Comparison of ENCODE assay signal across 28 mouse cellular contexts in genomic region chr3:116122696-116123095, GRCm38 (mm10). TPM values are rescaled to one million over a fixed set of nuclear protein-coding genes. Genes with fewer than 3 reads are reported as not detected.
DNase-seq lines count a peak whose midpoint lies in the region; ATAC-seq lines count a peak whose summit lies in the region.
"Had no signal": no experiment of that assay in that cellular context is flagged by ENCODE, and none has a peak within 500 bp of the region (broad histone marks: within the 10 kb centered on the region; RNA-seq: fewer than 3 reads in every experiment).

No protein-coding gene starts in this region.

- no peak overlapping the region for H3K9ac ChIP-seq in heart, embryonic 15.5 days
- H3K9ac ChIP-seq in heart, embryonic 11.5 days (ENCODE audit: low read depth, low read length) = no peak overlapping the region
- no peak overlapping the region for H3K9ac ChIP-seq in liver, embryonic 16.5 days (ENCODE audit: low read depth, low read length)
- H3K9ac ChIP-seq in liver, embryonic 11.5 days (ENCODE audit: low read depth, low read length) = no peak overlapping the region
- H3K9ac ChIP-seq: embryonic facial prominence, embryonic 13.5 days; forebrain, embryonic 12.5 days; heart, embryonic 13.5 days; hindbrain, embryonic 13.5 days; limb, embryonic 13.5 days; midbrain, embryonic 13.5 days had no signal

- 0 out of 2 replicates have a peak overlapping the region, but pooled peaks have one; percentile 24 for H3K27ac ChIP-seq in heart, embryonic 15.5 days
- H3K27ac ChIP-seq in heart, embryonic 11.5 days (ENCODE audit: low read depth, low read length) = no peak overlapping the region
- H3K27ac ChIP-seq in liver, embryonic 16.5 days (ENCODE audit: low read length) = peak overlapping the region; percentile 50
- no peak overlapping the region for H3K27ac ChIP-seq in liver, embryonic 11.5 days (ENCODE audit: low read depth, low read length)
- H3K27ac ChIP-seq: embryonic facial prominence, embryonic 13.5 days; forebrain, embryonic 12.5 days; heart, embryonic 13.5 days; hindbrain, embryonic 13.5 days; kidney, postnatal 0 days; limb, embryonic 13.5 days; midbrain, embryonic 13.5 days had no signal

- H3K4me2 ChIP-seq in heart, embryonic 15.5 days = no peak overlapping the region
- H3K4me2 ChIP-seq in heart, embryonic 11.5 days = no peak overlapping the region
- H3K4me2 ChIP-seq in liver, embryonic 16.5 days (ENCODE audit: low read depth, low read length) = 0 out of 2 replicates have a peak overlapping the region, but pooled peaks have one; percentile 6
- no peak overlapping the region for H3K4me2 ChIP-seq in liver, embryonic 11.5 days
- H3K4me2 ChIP-seq: embryonic facial prominence, embryonic 13.5 days; forebrain, embryonic 12.5 days; heart, embryonic 13.5 days; hindbrain, embryonic 13.5 days; limb, embryonic 13.5 days; midbrain, embryonic 13.5 days had no signal

- 72% methylated on average over 4 of the region's 4 CpGs for WGBS in heart, embryonic 15.5 days
- WGBS in heart, embryonic 11.5 days (ENCODE audit: insufficient replicate concordance) = 80% methylated on average over 4 of the region's 4 CpGs
- WGBS in liver, embryonic 16.5 days (ENCODE audit: insufficient replicate concordance) = 50% methylated on average over 4 of the region's 4 CpGs
- 71% methylated on average over 4 of the region's 4 CpGs for WGBS in liver, embryonic 11.5 days

- no peaks in the 10 kb centered on the region for H3K9me3 ChIP-seq in heart, embryonic 15.5 days (replicated peaks)
- H3K9me3 ChIP-seq in heart, embryonic 11.5 days (replicated peaks; ENCODE audit: control insufficient read depth, low read length) = no peaks in the 10 kb centered on the region
- no peaks in the 10 kb centered on the region for H3K9me3 ChIP-seq in liver, embryonic 16.5 days (replicated peaks; ENCODE audit: control insufficient read depth, low read length)
- no peaks in the 10 kb centered on the region for H3K9me3 ChIP-seq in liver, embryonic 11.5 days (ENCODE audit: control insufficient read depth, low read length)
- H3K9me3 ChIP-seq: embryonic facial prominence, embryonic 13.5 days; forebrain, embryonic 12.5 days; heart, embryonic 13.5 days; hindbrain, embryonic 13.5 days; limb, embryonic 13.5 days; midbrain, embryonic 13.5 days had no signal

- peaks cover 13% of the 10 kb centered on the region for H3K4me1 ChIP-seq in heart, embryonic 15.5 days (replicated peaks)
- H3K4me1 ChIP-seq in heart, embryonic 11.5 days (ENCODE audit: control insufficient read depth, insufficient read depth, low read length) = peaks cover 9% of the 10 kb centered on the region
- no peaks in the 10 kb centered on the region for H3K4me1 ChIP-seq in liver, embryonic 16.5 days (ENCODE audit: control insufficient read depth, low read depth, low read length)
- no peaks in the 10 kb centered on the region for H3K4me1 ChIP-seq in liver, embryonic 11.5 days (replicated peaks; ENCODE audit: control insufficient read depth, insufficient read depth, low read length)

- no peaks in the 10 kb centered on the region for H3K27me3 ChIP-seq in heart, embryonic 15.5 days
- no peaks in the 10 kb centered on the region for H3K27me3 ChIP-seq in heart, embryonic 11.5 days (ENCODE audit: control insufficient read depth, insufficient read depth, low read length)
- no peaks in the 10 kb centered on the region for H3K27me3 ChIP-seq in liver, embryonic 16.5 days (ENCODE audit: control insufficient read depth, insufficient read depth, low read depth, low read length)
- H3K27me3 ChIP-seq in liver, embryonic 11.5 days (replicated peaks; ENCODE audit: control insufficient read depth, insufficient read depth, low read length) = no peaks in the 10 kb centered on the region
- no peaks in the 10 kb centered on the region for H3K27me3 ChIP-seq in splenic B cell, adult 2 months (ENCODE audit: control insufficient read depth, insufficient read depth, low read length, poor library complexity, severe bottlenecking)
- H3K27me3 ChIP-seq: embryonic facial prominence, embryonic 13.5 days; heart, embryonic 13.5 days; hindbrain, embryonic 13.5 days; limb, embryonic 13.5 days; midbrain, embryonic 13.5 days; Patski had no signal

- no peak for DNase-seq in liver, embryonic 11.5 days (ENCODE audit: low spot score)
- DNase-seq in splenic B cell, adult 2 months (ENCODE audit: low read depth, low spot score) = peak; percentile 1
- DNase-seq in neural tube, embryonic 10.5 days (ENCODE audit: extremely low spot score, low spot score) = no peak
- DNase-seq: adrenal gland, postnatal 10 days; cerebellum, adult 11-12 months; cerebellum, adult 9-11 months; gastrocnemius, postnatal 10 days; heart, postnatal 4 days; kidney, adult 8-10 months; kidney, postnatal 4 days; lung, adult 18-20 months; retina, postnatal 1 day; right cerebral cortex, postnatal 14 days; thymus, postnatal 14 days had no signal

- no peak overlapping the region for H3K4me3 ChIP-seq in heart, embryonic 15.5 days
- H3K4me3 ChIP-seq in heart, embryonic 11.5 days (ENCODE audit: low read depth, low read length) = no peak overlapping the region
- H3K4me3 ChIP-seq in liver, embryonic 16.5 days (ENCODE audit: low read depth, low read length) = no peak overlapping the region
- no peak overlapping the region for H3K4me3 ChIP-seq in liver, embryonic 11.5 days (ENCODE audit: low read depth, low read length)
- H3K4me3 ChIP-seq: embryonic facial prominence, embryonic 13.5 days; forebrain, embryonic 12.5 days; heart, embryonic 13.5 days; hindbrain, embryonic 13.5 days; limb, embryonic 13.5 days; midbrain, embryonic 13.5 days had no signal

- no peak for ATAC-seq in heart, embryonic 15.5 days (replicated peaks; ENCODE audit: insufficient number of reproducible peaks, insufficient read depth, low FRiP score, low read depth)
- ATAC-seq in heart, embryonic 11.5 days (replicated peaks; ENCODE audit: insufficient number of reproducible peaks, low FRiP score, low TSS enrichment) = no peak
- ATAC-seq in liver, embryonic 16.5 days (ENCODE audit: low read depth) = no peak
- ATAC-seq in liver, embryonic 11.5 days (replicated peaks; ENCODE audit: low FRiP score) = no peak
- peak; percentile 75 for ATAC-seq in granulocyte monocyte progenitor cell, adult 5-6 weeks (replicated peaks; ENCODE audit: poor library complexity, severe bottlenecking)
- ATAC-seq: intestine, embryonic 16.5 days; midbrain, embryonic 13.5 days; Patski had no signal

- peaks cover 27% of the 10 kb centered on the region for H3K36me3 ChIP-seq in heart, embryonic 15.5 days
- peaks cover 7% of the 10 kb centered on the region for H3K36me3 ChIP-seq in heart, embryonic 11.5 days (ENCODE audit: control insufficient read depth, insufficient read depth, low read length)
- H3K36me3 ChIP-seq in liver, embryonic 16.5 days (ENCODE audit: control insufficient read depth, insufficient read depth) = peaks cover 5% of the 10 kb centered on the region; the same call in 1 of the 2 replicates
- H3K36me3 ChIP-seq in liver, embryonic 11.5 days (ENCODE audit: control insufficient read depth, insufficient read depth, low read length) = peaks cover 2% of the 10 kb centered on the region; the same call in 1 of the 2 replicates
- H3K36me3 ChIP-seq in splenic B cell, adult 2 months (ENCODE audit: control insufficient read depth, insufficient read depth, low read length, poor library complexity, severe bottlenecking) = no peaks in the 10 kb centered on the region
- H3K36me3 ChIP-seq: hindbrain, embryonic 13.5 days had no signal

RNA-seq across cellular contexts. Expression of gene Vcam1, which starts 6.8 kb away (rescaled TPM):
- polyA plus RNA-seq in heart, embryonic 15.5 days (2015; fragmentation: Nextera tagmentation; extraction: Ambion mirVana) = 77.8 and 78.2 TPM in 2 replicates
- 60.9 and 76.0 TPM in 2 replicates for polyA plus RNA-seq in heart, embryonic 11.5 days (2014; fragmentation: Nextera tagmentation; extraction: Ambion mirVana)
- 109 and 110 TPM in 2 replicates for polyA plus RNA-seq in liver, embryonic 16.5 days (2015; fragmentation: Nextera tagmentation; extraction: Ambion mirVana)
- 64.3 and 67.4 TPM in 2 replicates for polyA plus RNA-seq in liver, embryonic 11.5 days (2014; fragmentation: Nextera tagmentation; extraction: Ambion mirVana)
- total RNA-seq in granulocyte monocyte progenitor cell, adult 5-6 weeks (2014; fragmentation: Nextera tagmentation) = 6.3 and 6.9 TPM in 2 replicates
- 12.9 TPM in 2 replicates for total RNA-seq in granulocyte monocyte progenitor cell, adult 5-6 weeks (2017)
- total RNA-seq: MEL had no signal

Comparison
In these comparisons a context has a peak if more than half of its experiments do, and no peak if none do; other contexts are left out.
1. H3K27ac ChIP-seq: peak in heart, embryonic 15.5 days (single experiment) and liver, embryonic 16.5 days (single experiment); none in heart, embryonic 11.5 days (single experiment) and liver, embryonic 11.5 days (single experiment).